Mouse (Mus musculus) thymus, postnatal 10 days (tissue): ENCODE results near the gene Msrb1.
A peak's percentile ranks its signal among the peaks of the same experiment; 100 is the strongest.
"Not testable (repeated sequence)": the region's sequence is repeated elsewhere in the genome, so short reads cannot be mapped to it uniquely, and the experiment has no call there.

Experiments
- DNase-seq, 2 experiments: peaks; one replicate each; pipeline ENCODE4 v3.0.0; 2021; ENCODE audit warnings: low spot score in 2 of 2

The Msrb1 gene

GRCm38 (mm10) chr17:24719494-24720222 lies 16.8 kb upstream of the Msrb1 start:
- peak; percentile 96 to 97 for DNase-seq

DNA sequence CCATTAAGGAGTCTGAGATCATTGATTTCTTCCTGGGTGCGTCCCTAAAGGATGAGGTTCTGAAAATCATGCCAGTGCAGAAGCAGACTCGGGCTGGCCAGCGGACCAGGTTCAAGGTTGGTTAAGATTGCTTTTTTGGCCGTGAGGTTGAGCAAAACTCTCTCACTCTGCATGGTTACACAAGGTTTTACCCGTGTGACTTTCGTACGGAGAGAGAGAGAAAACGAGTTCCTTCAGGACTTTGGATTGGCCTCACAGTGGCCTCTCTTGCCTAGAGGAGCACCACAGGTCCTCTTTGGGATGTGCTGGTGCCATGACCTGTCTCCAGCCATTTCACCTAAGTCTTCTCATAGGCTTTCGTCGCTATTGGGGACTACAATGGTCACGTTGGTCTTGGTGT lies 15.8 kb upstream of the Msrb1 start:
- DNase-seq: not testable (repeated sequence)

GRCm38 (mm10) chr17:24721383-24721955 lies 15.0 kb upstream of the Msrb1 start:
- DNase-seq: not testable (repeated sequence)

DNA sequence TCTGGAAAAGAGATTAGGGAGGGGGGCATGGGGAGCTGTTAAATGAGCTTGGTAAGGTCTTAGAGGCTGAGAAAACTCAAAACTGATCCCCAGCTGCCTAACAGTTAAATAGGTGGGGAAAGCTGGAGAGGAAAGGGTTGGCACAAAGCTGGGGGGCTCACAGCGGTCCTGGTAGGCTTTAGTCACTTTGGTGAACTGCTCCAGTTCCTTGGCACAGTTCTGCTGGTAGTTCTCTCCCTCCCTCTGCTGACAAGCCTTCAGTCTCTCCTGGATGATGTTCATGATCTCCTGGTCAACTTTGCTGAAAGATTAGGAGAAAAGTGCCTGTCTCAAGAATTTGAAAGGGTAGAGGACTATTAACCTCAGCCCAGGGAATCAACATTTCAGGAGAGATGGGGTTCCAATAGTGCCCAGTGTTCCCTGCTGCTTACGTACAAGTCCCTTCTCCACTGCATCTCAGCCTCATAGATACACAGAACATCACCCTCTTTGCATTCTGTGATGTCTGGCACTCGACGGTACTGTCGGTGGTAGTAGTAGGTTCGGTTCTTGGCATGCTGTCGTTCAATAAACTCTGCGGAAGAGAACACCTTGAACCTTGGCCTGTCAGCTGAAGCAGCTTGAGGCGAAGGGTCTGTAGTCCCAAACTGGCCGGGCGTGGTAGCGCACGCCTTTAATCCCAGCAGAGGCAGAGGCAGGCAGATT lies 14.1 kb upstream of the Msrb1 start:
- no peak for DNase-seq

DNA sequence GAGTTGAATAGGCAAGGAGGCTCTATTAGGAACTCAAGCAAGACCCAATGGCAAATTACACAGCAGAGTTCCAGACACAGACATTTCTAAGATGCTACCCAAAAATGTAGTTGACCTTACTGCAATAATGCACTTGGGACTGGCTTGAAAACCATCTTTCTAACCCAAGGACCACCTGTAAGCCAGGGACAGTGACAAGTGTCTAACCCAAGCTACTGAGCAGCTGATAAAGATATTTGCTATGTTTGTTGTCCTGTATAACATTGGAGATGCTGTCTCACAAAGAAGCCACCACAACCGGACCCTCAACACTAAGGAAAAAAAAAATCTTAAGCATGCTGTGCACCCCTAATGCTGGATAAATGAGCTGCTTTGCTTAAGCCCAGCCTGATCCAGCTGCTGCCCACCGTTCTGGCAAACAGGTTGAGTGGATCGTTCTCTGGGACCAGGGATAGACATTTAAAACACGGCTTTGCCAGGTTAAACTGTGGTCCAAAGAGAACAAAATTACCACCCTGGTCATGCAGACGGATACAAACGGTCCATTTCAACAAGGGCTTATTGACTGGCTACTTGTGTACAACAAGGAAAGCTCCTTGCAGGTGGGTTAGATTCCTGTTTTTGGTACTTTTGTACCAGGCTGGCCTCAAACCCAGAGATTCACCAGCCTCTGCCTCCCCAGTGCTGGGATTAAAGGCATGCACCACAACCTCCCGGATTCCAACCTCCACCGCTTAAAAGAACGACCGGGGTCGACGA lies 13.1 kb upstream of the Msrb1 start:
- no peak for DNase-seq

DNA sequence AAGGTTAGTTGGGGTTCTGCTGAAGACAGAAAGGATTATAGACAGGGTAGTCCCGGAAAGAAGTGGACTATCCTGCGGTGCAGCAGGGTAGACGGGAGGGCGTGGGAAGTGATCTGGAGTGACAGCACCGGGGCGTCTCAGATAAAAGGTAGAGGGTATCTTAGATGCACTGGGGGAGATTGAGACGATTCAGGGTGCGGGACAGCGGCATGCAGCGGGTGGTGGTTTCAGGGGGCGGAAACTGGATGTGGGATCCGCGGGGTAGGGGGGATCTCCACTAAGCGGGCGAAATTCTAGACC lies 12.6 kb upstream of the Msrb1 start:
- DNase-seq: no peak

GRCm38 (mm10) chr17:24724184-24724583 lies 12.3 kb upstream of the Msrb1 start, which contains the start of gene Ndufb10:
TSS of gene Ndufb10 (minus strand) at chr17:24724478.
- DNase-seq: peak; percentile 89 to 98

DNA sequence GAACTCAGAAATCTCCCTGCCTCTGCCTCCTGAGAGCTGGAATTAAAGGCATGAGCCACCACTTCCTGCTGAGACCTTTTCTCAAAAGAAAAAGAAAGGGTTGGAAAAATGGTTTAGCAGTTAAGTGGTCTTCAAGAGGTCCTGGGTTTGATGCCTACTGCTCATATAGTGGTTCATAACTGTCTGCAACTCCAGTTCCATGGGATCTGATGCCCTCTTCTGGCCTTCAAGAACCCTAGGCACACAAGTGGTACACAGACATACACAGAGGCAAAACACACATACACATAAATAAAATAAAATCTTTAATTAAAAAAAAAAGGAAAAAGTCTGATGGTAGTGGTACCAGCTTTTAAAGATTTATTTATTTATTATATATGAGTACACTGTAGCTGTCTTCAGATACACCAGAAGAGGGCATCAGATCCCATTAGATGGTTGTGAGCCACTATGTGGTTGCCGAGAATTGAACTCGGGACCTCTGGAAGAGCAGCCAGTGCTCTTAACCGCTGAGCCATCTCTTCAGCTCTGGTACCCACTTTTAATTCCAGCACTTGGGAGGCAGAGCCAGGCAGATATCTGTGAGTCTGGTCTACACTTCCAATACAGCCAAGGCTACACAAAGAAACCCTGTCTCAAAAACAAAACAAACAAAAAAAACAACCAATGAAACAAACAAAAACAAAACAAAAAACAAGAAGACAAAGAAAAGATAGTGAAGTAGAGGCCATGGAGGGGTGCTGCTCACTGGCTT lies 10.6 kb upstream of the Msrb1 start:
- DNase-seq: no peak

DNA sequence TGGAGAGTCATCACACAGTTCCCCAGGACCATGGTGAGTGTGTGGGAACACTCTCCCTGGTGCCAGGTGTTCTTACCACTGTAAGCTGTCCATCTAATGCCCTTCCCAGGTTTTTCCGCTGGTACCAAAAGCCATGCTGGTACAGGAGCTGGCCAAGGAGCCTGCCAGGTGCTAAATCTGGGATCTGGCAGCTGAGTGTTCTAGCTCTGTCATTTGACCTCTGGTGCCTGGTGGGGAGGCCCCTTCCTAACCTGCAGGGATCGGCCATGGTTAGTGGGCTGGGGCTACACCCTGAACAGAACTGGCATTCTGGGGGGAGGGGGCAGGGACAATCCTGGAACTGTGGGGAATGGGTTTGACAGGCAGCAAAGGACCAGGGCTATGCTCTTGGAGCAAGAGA lies 8.8 kb upstream of the Msrb1 start, which contains the start of gene Rpl3l:
Gene Rpl3l, plus strand, starts transcription at position 203 of the 400 bp plus-strand sequence.
- DNase-seq: no peak

- DNase-seq: no peak
Measured at GRCm38 (mm10) chr17:24728184-24728583, 8.3 kb upstream of the Msrb1 start.

- DNase-seq: no peak
Measured at GRCm38 (mm10) chr17:24729067-24729466, 7.4 kb upstream of the Msrb1 start.

DNA sequence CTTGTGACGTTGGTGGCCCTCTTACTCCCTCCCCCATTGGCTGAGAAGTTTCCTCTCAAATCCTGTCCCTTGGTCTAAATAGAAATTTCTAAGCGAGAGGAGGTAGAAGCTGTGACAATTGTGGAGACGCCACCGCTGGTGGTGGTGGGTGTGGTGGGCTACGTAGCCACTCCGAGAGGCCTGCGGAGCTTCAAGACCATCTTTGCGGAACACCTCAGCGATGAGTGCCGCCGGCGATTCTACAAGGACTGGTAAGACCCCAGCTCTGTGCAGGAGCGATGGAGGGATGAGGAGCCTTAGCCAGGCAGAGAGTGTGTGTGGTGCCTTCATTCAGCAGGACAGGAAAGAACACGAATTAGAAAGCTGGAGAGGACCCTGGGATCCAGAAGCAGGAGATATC lies 5.7 kb upstream of the Msrb1 start:
- no peak for DNase-seq

- DNase-seq: no peak
Measured at GRCm38 (mm10) chr17:24732233-24732935, 4.1 kb upstream of the Msrb1 start.

DNA sequence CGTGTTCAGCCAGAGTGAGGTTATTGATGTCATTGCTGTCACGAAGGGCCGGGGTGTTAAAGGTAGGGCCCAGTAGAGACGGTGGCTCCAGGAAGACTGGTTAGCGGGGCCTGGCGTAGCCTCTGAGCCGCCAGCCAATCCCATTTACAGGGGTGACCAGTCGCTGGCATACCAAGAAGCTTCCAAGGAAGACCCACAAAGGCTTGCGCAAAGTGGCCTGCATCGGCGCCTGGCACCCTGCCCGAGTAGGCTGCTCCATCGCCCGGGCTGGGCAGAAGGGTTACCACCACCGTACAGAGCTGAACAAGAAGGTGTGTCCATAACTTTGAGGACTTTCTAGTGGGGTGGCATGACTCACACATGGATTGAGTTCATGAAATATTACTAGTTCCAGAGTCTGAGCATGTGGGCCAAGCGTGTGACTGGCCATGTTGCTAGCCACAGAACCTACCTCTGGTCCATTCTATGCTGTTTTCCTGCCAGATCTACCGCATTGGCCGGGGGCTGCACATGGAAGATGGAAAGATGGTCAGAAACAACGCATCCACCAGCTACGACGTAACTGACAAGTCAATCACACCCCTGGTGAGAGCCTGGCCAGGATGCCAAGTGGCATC lies 2.9 kb upstream of the Msrb1 start:
- DNase-seq: no peak

DNA sequence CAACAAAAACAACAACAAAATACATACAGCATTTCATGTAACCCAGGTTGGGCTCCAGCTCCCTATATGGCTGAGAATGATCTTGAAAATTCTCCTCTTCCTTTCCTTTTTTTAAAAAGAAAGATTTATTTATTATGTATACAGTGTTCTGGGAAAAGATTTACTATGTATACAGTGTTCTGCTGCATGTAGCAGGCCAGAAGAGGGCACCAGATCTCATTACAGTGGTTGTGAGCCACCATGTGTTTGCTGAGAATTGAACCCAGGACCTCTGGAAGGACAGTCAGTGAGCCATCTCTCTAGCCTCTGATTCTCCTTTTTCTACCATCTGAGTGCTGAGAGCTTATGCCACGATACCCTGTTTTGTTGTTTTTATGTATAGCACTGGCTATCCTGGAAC lies 1.9 kb upstream of the Msrb1 start:
- no peak for DNase-seq

DNA sequence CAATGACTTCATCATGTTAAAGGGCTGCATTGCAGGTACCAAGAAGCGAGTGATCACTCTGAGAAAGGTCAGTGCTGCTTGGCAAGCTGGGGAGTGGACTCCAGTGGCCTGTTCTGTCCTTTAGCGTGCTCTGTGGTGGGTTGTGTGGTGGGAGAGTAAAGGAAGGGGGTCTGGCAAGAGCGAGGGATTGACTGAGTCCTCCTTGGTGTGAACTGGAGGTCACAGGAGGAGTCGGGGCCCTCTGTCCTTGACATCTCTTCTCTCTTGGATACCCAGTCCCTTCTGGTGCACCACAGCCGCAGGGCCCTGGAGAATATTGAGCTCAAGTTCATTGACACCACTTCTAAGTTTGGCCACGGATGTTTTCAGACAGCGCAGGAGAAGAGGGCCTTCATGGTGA lies 996 bp upstream of the Msrb1 start:
- no peak for DNase-seq

DNA sequence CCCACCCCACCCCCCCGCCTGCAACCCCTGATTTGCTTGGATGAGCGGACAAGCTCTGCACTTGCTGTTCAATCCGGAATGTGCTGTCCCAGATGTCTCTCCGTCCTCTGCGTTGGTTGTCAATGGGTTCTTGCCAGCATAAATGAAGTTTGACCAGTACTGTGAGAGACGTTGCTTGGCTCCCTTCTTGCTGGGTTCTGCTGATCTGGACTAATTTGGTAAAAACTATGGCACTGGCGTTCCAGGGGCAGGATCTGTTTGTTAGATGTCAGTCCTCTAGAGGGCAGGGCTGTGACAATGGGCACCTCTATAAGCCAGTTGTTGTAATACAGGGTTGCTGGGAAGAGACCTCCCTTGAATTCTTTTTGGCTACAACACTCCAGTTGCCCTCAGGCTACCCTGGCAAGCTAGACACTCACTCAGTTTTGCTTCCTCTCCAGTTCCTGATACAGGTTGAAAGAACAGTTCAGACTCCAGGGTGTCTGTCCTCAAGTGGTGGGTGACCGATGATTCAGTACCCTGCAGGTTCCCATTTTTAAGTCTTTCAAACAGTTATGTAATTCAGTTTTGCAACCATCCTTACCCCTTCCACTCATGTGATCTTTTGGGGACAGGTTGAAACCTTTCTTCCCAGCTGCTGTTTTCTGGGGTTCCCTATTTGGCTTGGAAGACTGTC lies 831 bp downstream of the Msrb1 start:
- DNase-seq: no peak

DNA sequence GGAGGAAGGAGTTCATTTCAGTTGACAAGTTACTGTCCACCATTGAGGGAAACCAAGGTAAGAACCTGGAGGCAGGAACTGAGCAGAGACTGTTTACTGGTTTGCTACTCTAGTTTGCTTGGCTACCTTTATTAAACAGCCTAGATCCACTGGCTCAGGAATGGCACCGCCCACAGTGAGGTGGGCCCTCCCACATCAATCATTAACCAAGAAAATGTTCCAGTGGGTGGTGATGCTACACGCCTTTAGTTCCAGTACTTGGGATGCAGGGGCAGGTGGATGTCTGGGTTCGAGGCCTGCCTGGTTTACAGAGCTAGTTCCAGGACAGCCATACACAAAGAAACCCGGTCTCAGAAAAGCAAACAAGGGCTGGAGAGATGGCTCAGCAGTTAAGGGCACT lies 1.8 kb downstream of the Msrb1 start:
- DNase-seq: no peak

GRCm38 (mm10) chr17:24739926-24740325 lies 3.5 kb downstream of the Msrb1 start:
- no peak for DNase-seq

- no peak for DNase-seq
Measured at GRCm38 (mm10) chr17:24742307-24742706, 5.9 kb downstream of the Msrb1 start.
